Mouse (Mus musculus) hindbrain, embryonic 10.5 days (tissue): ENCODE measurements around the gene Polr3gl. TPM values are rescaled to one million over a fixed set of nuclear protein-coding genes. Genes with fewer than 3 reads are reported as not detected.

ENCODE experiments used
- DNase-seq: peaks from one replicate; pipeline ENCODE4 v3.0.0-alpha.2; 2017; ENCODE audit warnings: low spot score
- H3K27ac ChIP-seq: fragments of 300-500 bp; sonication (generic); 2 replicates; pipeline ENCODE4 v1.5.1; 2016; ENCODE audit warnings: mild to moderate bottlenecking, moderate library complexity
- H3K27me3 ChIP-seq: fragments of 300-500 bp; sonication (generic); 2 replicates; pipeline ENCODE4 v1.6.1; 2016; ENCODE audit warnings: mild to moderate bottlenecking; ENCODE audit not compliant: poor library complexity, insufficient read depth, severe bottlenecking
- H3K36me3 ChIP-seq: fragments of 300-500 bp; sonication (generic); 2 replicates; pipeline ENCODE4 v1.6.1; 2016; ENCODE audit warnings: mild to moderate bottlenecking, moderate library complexity
- H3K4me1 ChIP-seq: fragments of 300-500 bp; sonication (generic); replicated peaks from 2 replicates; pipeline ENCODE4 v1.6.1; 2016; ENCODE audit warnings: mild to moderate bottlenecking
- H3K4me3 ChIP-seq: fragments of 300-500 bp; sonication (generic); 2 replicates; pipeline ENCODE4 v1.5.1; 2016; ENCODE audit warnings: mild to moderate bottlenecking, moderate library complexity
- H3K9me3 ChIP-seq: fragments of 300-500 bp; sonication (generic); 2 replicates; pipeline ENCODE4 v1.6.1; 2016; ENCODE audit warnings: mild to moderate bottlenecking, moderate library complexity
- WGBS: fragments of 180-500 bp; shearing (Covaris S2); methylation state at CpG from one replicate; pipeline ENCODE4 v1.1.7; 2016; 5-methylcytosine and 5-hydroxymethylcytosine counted together
- polyA plus RNA-seq: library from polyadenylated mRNA; unstranded; fragments of >200 nt; fragmentation: Nextera tagmentation; extraction: Ambion mirVana; gene quantifications from 2 replicates; pipeline ENCODE4 v1.2.1, GENCODE M21; 2016

Polr3gl gene
- polyA plus RNA-seq, 1 experiment from 2014 or later = 29.4 TPM

DNA sequence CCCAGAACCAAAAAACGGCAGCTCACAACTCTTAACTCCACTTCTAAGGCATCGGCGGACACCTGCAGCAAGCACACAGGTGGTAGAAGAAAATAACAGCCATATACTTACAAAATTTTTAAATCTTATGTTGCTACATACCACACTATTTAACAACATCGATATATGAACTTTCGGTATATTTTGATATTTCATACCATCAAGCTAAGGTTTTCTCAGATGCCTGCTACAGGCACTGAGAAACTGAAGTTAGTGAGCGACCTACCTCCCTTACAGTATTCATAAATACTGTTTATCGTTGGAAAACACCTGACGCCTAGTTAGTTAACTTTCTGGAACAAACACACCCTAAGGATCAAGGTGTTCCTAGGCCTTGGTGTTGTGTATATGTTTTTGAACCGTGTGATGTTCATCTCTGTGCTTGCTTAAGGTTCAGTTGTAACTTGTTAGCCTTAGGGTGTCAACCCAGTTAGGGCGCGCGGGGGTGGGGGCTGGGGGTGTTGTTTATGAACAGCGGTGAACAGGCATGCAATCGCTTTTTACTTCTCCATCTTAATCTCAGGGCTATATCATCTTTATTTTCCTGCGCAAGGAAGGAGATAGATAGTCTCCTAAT is 37.9 kb downstream of the Polr3gl start:
- peak overlapping the region; percentile 92 for H3K27ac ChIP-seq
- DNase-seq = no peak
- 82% methylated on average over 15 of the region's 15 CpGs for WGBS
- no peaks in the 10 kb centered on the region for H3K9me3 ChIP-seq
- H3K4me1 ChIP-seq = peaks cover 54% of the 10 kb centered on the region
- peaks cover 20% of the 10 kb centered on the region for H3K36me3 ChIP-seq
- peaks cover 4% of the 10 kb centered on the region; the same call in 1 of the 2 replicates for H3K27me3 ChIP-seq
- peak overlapping the region; percentile 75; the same call in 1 of the 2 replicates for H3K4me3 ChIP-seq

DNA sequence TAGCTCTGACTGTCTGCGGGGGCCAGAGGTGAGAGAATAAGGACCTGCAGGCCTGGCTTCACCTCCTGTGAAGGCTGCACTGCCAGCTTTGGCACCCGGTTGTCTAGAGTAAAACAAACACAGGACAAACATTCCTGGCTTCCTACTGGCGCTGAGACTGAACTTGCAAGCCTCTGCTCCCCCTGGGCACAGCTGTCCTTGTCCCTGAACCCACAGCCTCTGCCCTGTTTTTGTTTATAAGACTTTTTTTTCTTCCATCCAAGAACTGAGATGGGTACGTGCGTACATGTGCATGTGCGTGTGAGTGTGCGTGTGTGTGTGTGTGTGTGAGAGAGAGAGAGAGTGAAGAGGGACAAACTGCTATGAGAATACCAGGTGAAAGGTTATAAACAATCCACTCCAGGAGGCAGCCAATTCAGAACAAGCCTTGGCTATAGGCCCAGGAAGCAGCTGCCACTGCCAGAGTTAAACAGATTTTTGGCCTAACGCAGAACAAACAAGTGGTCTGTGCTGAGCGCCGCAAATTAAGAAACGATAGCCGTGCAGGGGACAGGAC is 38.9 kb downstream of the Polr3gl start:
- Histone ChIP-seq H3K36me3 (peaks cover 10% of the 10 kb centered on the region), H3K4me3 (no peak overlapping the region), H3K27me3 (peaks cover 4% of the 10 kb centered on the region; the same call in 1 of the 2 replicates), H3K9me3 (no peaks in the 10 kb centered on the region), H3K27ac (peak overlapping the region; percentile 46), H3K4me1 (peaks cover 47% of the 10 kb centered on the region)
- whole genome bisulfite sequencing = 59% methylated on average over 12 of the region's 12 CpGs
- DNase-seq = no peak

- no peak for DNase-seq
- Histone ChIP-seq H3K9me3 (no peaks in the 10 kb centered on the region), H3K27ac (no peak overlapping the region), H3K4me3 (no peak overlapping the region), H3K4me1 (peaks cover 39% of the 10 kb centered on the region), H3K36me3 (peaks cover 1% of the 10 kb centered on the region), H3K27me3 (peaks cover 4% of the 10 kb centered on the region; the same call in 1 of the 2 replicates)
- WGBS = 78% methylated on average over 6 of the region's 6 CpGs
Measured at GRCm38 (mm10) chr3:96554251-96554650, 39.7 kb downstream of the Polr3gl start.

GRCm38 (mm10) chr3:96553601-96554000 is 40.4 kb downstream of the Polr3gl start:
- Histone ChIP-seq H3K27ac (no peak overlapping the region), H3K27me3 (peaks cover 4% of the 10 kb centered on the region; the same call in 1 of the 2 replicates), H3K4me3 (no peak overlapping the region), H3K4me1 (peaks cover 32% of the 10 kb centered on the region), H3K9me3 (no peaks in the 10 kb centered on the region), H3K36me3 (no peaks in the 10 kb centered on the region)
- WGBS = 79% methylated on average over 6 of the region's 6 CpGs
- no peak for DNase-seq

DNA sequence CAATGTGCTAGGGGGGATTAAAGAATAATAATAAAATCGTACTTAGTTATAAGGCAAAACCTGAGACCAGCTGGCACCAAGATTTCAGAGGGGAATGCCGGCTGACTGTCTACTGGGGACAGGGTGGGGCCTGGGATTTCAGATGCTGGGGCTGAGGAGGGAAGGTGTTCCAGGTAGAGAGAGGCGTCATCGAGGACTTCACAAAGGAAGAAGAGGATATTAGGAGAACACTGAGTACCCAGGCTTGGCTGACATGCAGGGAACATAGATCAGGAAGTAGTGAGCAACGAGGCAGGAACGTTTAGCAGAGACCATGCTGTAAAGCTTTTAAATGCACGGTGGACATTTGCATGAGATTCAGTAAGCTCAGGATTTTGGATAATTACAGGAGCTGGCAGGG is 42.1 kb downstream of the Polr3gl start:
- Histone ChIP-seq H3K9me3 (no peaks in the 10 kb centered on the region), H3K27me3 (peaks cover 12% of the 10 kb centered on the region), H3K4me3 (no peak overlapping the region), H3K36me3 (no peaks in the 10 kb centered on the region), H3K27ac (peak overlapping the region; percentile 40; the same call in 1 of the 2 replicates), H3K4me1 (peaks cover 27% of the 10 kb centered on the region)
- DNase-seq = no peak
- 79% methylated on average over 7 of the region's 7 CpGs for WGBS

GRCm38 (mm10) chr3:96551203-96551602 is 42.8 kb downstream of the Polr3gl start:
- no peaks in the 10 kb centered on the region for H3K36me3 ChIP-seq
- peak; percentile 38 for DNase-seq
- peaks cover 20% of the 10 kb centered on the region for H3K4me1 ChIP-seq
- H3K4me3 ChIP-seq = no peak overlapping the region
- H3K9me3 ChIP-seq = no peaks in the 10 kb centered on the region
- WGBS = 25% methylated on average over 8 of the region's 8 CpGs
- peak overlapping the region; percentile 40; the same call in 1 of the 2 replicates for H3K27ac ChIP-seq
- peaks cover 16% of the 10 kb centered on the region for H3K27me3 ChIP-seq

DNA sequence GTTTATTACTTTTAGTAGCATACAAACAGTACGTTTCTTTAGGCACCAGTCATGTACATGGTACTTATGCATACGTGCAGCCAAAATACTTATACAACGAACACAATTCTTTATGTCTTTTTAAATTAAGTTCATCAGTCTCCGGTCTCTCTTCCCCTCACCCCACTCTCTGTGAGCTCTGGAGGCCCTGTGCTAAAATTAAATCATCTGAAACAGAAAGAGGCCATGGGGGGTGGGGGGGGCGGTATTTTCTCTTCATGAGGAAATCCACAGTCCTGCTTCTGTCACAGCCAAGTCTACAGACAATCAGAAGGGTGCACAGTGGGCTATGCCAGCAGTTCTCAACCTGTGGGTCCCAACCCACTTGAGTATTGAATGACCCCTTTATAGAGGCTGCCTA is 44.6 kb downstream of the Polr3gl start:
- Histone ChIP-seq H3K27ac (no peak overlapping the region), H3K9me3 (no peaks in the 10 kb centered on the region), H3K27me3 (peaks cover 20% of the 10 kb centered on the region), H3K4me3 (no peak overlapping the region), H3K4me1 (peaks cover 8% of the 10 kb centered on the region), H3K36me3 (no peaks in the 10 kb centered on the region)
- no peak for DNase-seq
- WGBS = 85% methylated on average over 5 of the region's 5 CpGs

GRCm38 (mm10) chr3:96548824-96549223 is 45.2 kb downstream of the Polr3gl start:
- Histone ChIP-seq H3K27ac (no peak overlapping the region), H3K9me3 (no peaks in the 10 kb centered on the region), H3K4me1 (peaks cover 8% of the 10 kb centered on the region), H3K27me3 (peaks cover 20% of the 10 kb centered on the region), H3K4me3 (no peak overlapping the region), H3K36me3 (no peaks in the 10 kb centered on the region)
- no peak for DNase-seq
- 83% methylated on average over 7 of the region's 7 CpGs for WGBS

- DNase-seq = peak; percentile 78
- Histone ChIP-seq H3K4me1 (peaks cover 8% of the 10 kb centered on the region), H3K36me3 (no peaks in the 10 kb centered on the region), H3K27ac (no peak overlapping the region), H3K27me3 (peaks cover 29% of the 10 kb centered on the region), H3K9me3 (no peaks in the 10 kb centered on the region), H3K4me3 (peak overlapping the region; percentile 30)
- 11% methylated on average over 14 of the region's 14 CpGs for WGBS
Measured at GRCm38 (mm10) chr3:96547389-96547960, 46.5 kb downstream of the Polr3gl start.

- Histone ChIP-seq H3K4me3 (peak overlapping the region; percentile 2; the same call in 1 of the 2 replicates), H3K4me1 (peaks cover 8% of the 10 kb centered on the region), H3K27ac (no peak overlapping the region), H3K36me3 (no peaks in the 10 kb centered on the region), H3K9me3 (no peaks in the 10 kb centered on the region), H3K27me3 (peaks cover 27% of the 10 kb centered on the region)
- DNase-seq = no peak
- 54% methylated on average over 4 of the region's 4 CpGs for WGBS
Measured at GRCm38 (mm10) chr3:96546880-96547279, 47.1 kb downstream of the Polr3gl start.

GRCm38 (mm10) chr3:96545565-96545964 is 48.4 kb downstream of the Polr3gl start:
- Histone ChIP-seq H3K27ac (no peak overlapping the region), H3K4me3 (no peak overlapping the region), H3K27me3 (peaks cover 24% of the 10 kb centered on the region), H3K36me3 (no peaks in the 10 kb centered on the region), H3K4me1 (peaks cover 4% of the 10 kb centered on the region; the same call in 1 of the 2 replicates), H3K9me3 (no peaks in the 10 kb centered on the region)
- WGBS = 48% methylated on average over 1 of the region's 1 CpGs
- DNase-seq = no peak

GRCm38 (mm10) chr3:96543345-96543744 is 50.6 kb downstream of the Polr3gl start:
- H3K9me3 ChIP-seq = no peaks in the 10 kb centered on the region
- peaks cover 4% of the 10 kb centered on the region; the same call in 1 of the 2 replicates for H3K4me1 ChIP-seq
- peaks cover 24% of the 10 kb centered on the region for H3K27me3 ChIP-seq
- no peak overlapping the region for H3K27ac ChIP-seq
- no peak for DNase-seq
- WGBS = 88% methylated on average over 11 of the region's 11 CpGs
- H3K36me3 ChIP-seq = no peaks in the 10 kb centered on the region
- H3K4me3 ChIP-seq = no peak overlapping the region

- WGBS = 80% methylated on average over 8 of the region's 8 CpGs
- no peak for DNase-seq
- H3K4me3 ChIP-seq = no peak overlapping the region
Measured at GRCm38 (mm10) chr3:96542554-96542953, 51.4 kb downstream of the Polr3gl start.

More at GRCm38 (mm10) chr3:96542554-96542953, 51.4 kb downstream of the Polr3gl start:
- Histone ChIP-seq H3K27ac (no peak overlapping the region), H3K36me3 (no peaks in the 10 kb centered on the region), H3K27me3 (peaks cover 19% of the 10 kb centered on the region; the same call in 1 of the 2 replicates), H3K9me3 (no peaks in the 10 kb centered on the region), H3K4me1 (peaks cover 4% of the 10 kb centered on the region; the same call in 1 of the 2 replicates)
